Mouse (Mus musculus) cerebellum, postnatal 36 days (tissue): ENCODE measurements at regions not wholly inside any gene's neighbourhood (a gene's known extent, or its start where the extent isn't known, plus 50 kb on each side); places are given as distances from the start of the nearest gene placed in this dataset.
A peak's percentile ranks its signal among the peaks of the same experiment; 100 is the strongest.

Source experiments
- DNase-seq, 2 experiments: peaks; one replicate each; pipeline ENCODE4 v3.0.0; 2021 to 2022; ENCODE audit warnings: mixed read lengths in 2 of 2

GRCm38 (mm10) chr6:133904501-133904900 lies 50.9 kb upstream of the Kap start:
- DNase-seq: no peak

- no peak for DNase-seq
Measured at GRCm38 (mm10) chr6:133934667-133935066, 81.1 kb upstream of the Kap start.

- DNase-seq: no peak
Measured at GRCm38 (mm10) chr6:133935671-133936070, 82.1 kb upstream of the Kap start.

GRCm38 (mm10) chr6:133959902-133960634 lies 75.4 kb upstream of the Etv6 start:
- DNase-seq: no peak

- peak; percentile 56 to 77 for DNase-seq
Measured at GRCm38 (mm10) chr6:133960713-133961112, 74.8 kb upstream of the Etv6 start.

- no peak for DNase-seq
Measured at GRCm38 (mm10) chr6:133962641-133963040, 72.9 kb upstream of the Etv6 start.

GRCm38 (mm10) chr6:133963264-133963663 lies 72.2 kb upstream of the Etv6 start:
- no peak for DNase-seq

- DNase-seq: no peak
Measured at GRCm38 (mm10) chr6:133967286-133967685, 68.2 kb upstream of the Etv6 start.

GRCm38 (mm10) chr6:133972054-133972705 lies 63.3 kb upstream of the Etv6 start:
- DNase-seq: no peak

GRCm38 (mm10) chr6:133973205-133973838 lies 62.2 kb upstream of the Etv6 start:
- no peak for DNase-seq

GRCm38 (mm10) chr6:133975951-133976350 lies 59.5 kb upstream of the Etv6 start:
- no peak for DNase-seq

GRCm38 (mm10) chr6:133976854-133977253 lies 58.6 kb upstream of the Etv6 start:
- no peak for DNase-seq

GRCm38 (mm10) chr6:133983804-133984514 lies 51.5 kb upstream of the Etv6 start:
- DNase-seq: no peak

GRCm38 (mm10) chr6:133984666-133985355 lies 50.7 kb upstream of the Etv6 start:
- DNase-seq: no peak
